11 mouse cellular contexts compared by ENCODE assay signal in genomic region chrX:102645146-102645545, GRCm38 (mm10). TPM values are rescaled to one million over a fixed set of nuclear protein-coding genes. Genes with fewer than 3 reads are reported as not detected.
DNase-seq lines count a peak whose midpoint lies in the region; ATAC-seq and TF ChIP-seq lines count a peak whose summit lies in the region.
"Had no signal": no experiment of that assay in that cellular context is flagged by ENCODE, and none has a peak within 500 bp of the region (broad histone marks: within the 10 kb centered on the region; RNA-seq: fewer than 3 reads in every experiment).

No protein-coding gene starts in this region.

- H3K27me3 ChIP-seq in lung, embryonic 14.5 days (ENCODE audit: insufficient read depth, low read length), result peaks cover 6% of the 10 kb centered on the region; the same call in 1 of the 2 replicates
- peaks cover 13% of the 10 kb centered on the region for H3K27me3 ChIP-seq in heart, embryonic 11.5 days (ENCODE audit: control insufficient read depth, insufficient read depth, low read length)
- H3K27me3 ChIP-seq in liver, embryonic 12.5 days (replicated peaks), result peaks cover 29% of the 10 kb centered on the region
- H3K27me3 ChIP-seq in stomach, embryonic 16.5 days (ENCODE audit: control insufficient read depth, insufficient read depth, low read length), result peaks cover 15% of the 10 kb centered on the region; the same call in 1 of the 2 replicates

- peak overlapping the region; percentile 60 for H3K4me2 ChIP-seq in lung, embryonic 14.5 days
- H3K4me2 ChIP-seq in heart, embryonic 11.5 days, result peak overlapping the region; percentile 67
- peak overlapping the region; percentile 71 for H3K4me2 ChIP-seq in liver, embryonic 12.5 days
- peak overlapping the region; percentile 59 for H3K4me2 ChIP-seq in stomach, embryonic 16.5 days (ENCODE audit: low read depth, low read length)

- H3K36me3 ChIP-seq in lung, embryonic 14.5 days (ENCODE audit: insufficient read depth), result no peaks in the 10 kb centered on the region
- no peaks in the 10 kb centered on the region for H3K36me3 ChIP-seq in heart, embryonic 11.5 days (ENCODE audit: control insufficient read depth, insufficient read depth, low read length)
- H3K36me3 ChIP-seq in liver, embryonic 12.5 days, result no peaks in the 10 kb centered on the region
- H3K36me3 ChIP-seq in stomach, embryonic 16.5 days (ENCODE audit: control insufficient read depth, insufficient read depth, low read length), result no peaks in the 10 kb centered on the region

- WGBS in lung, embryonic 14.5 days, result 33% methylated on average over 6 of the region's 6 CpGs
- WGBS in heart, embryonic 11.5 days (ENCODE audit: insufficient replicate concordance), result 42% methylated on average over 6 of the region's 6 CpGs
- 46% methylated on average over 6 of the region's 6 CpGs for WGBS in liver, embryonic 12.5 days (ENCODE audit: insufficient replicate concordance)
- 43% methylated on average over 6 of the region's 6 CpGs for WGBS in stomach, embryonic 16.5 days

- 0 out of 2 replicates have a peak overlapping the region, but pooled peaks have one; percentile 53 for H3K4me3 ChIP-seq in lung, embryonic 14.5 days (ENCODE audit: low read depth, low read length)
- peak overlapping the region; percentile 57 for H3K4me3 ChIP-seq in heart, embryonic 11.5 days (ENCODE audit: low read depth, low read length)
- peak overlapping the region; percentile 59; the same call in 1 of the 2 replicates for H3K4me3 ChIP-seq in liver, embryonic 12.5 days
- H3K4me3 ChIP-seq in stomach, embryonic 16.5 days (replicated peaks; ENCODE audit: low read length), result peak overlapping the region; percentile 58

- no peak for TF ChIP-seq CTCF in lung, embryonic 14.5 days (IDR thresholded peaks at IDR 0.05; ENCODE audit: low read depth)

- DNase-seq in lung, embryonic 14.5 days, result no peak
- DNase-seq in lung, postnatal 14 days, result no peak
- no peak for DNase-seq in urinary bladder, postnatal 4 days (ENCODE audit: low spot score in 2 of 2)
- DNase-seq in left cerebral cortex, postnatal 4 days, result no peak
- DNase-seq: cerebellum, postnatal 14 days; kidney, adult 2 months had no signal

- no peaks in the 10 kb centered on the region for H3K4me1 ChIP-seq in lung, embryonic 14.5 days (ENCODE audit: insufficient read depth)
- H3K4me1 ChIP-seq in heart, embryonic 11.5 days (ENCODE audit: control insufficient read depth, insufficient read depth, low read length), result no peaks in the 10 kb centered on the region
- no peaks in the 10 kb centered on the region for H3K4me1 ChIP-seq in liver, embryonic 12.5 days
- no peaks in the 10 kb centered on the region for H3K4me1 ChIP-seq in stomach, embryonic 16.5 days (ENCODE audit: control insufficient read depth, insufficient read depth, low read length)

- no peak overlapping the region for H3K9ac ChIP-seq in lung, embryonic 14.5 days
- H3K9ac ChIP-seq in heart, embryonic 11.5 days (ENCODE audit: low read depth, low read length), result no peak overlapping the region
- no peak overlapping the region for H3K9ac ChIP-seq in liver, embryonic 12.5 days
- H3K9ac ChIP-seq in stomach, embryonic 16.5 days (ENCODE audit: low read length), result no peak overlapping the region

- ATAC-seq in lung, embryonic 14.5 days (ENCODE audit: insufficient read depth), result no peak
- ATAC-seq in heart, embryonic 11.5 days (replicated peaks; ENCODE audit: insufficient number of reproducible peaks, low FRiP score, low TSS enrichment), result no peak
- ATAC-seq in liver, embryonic 12.5 days, result no peak
- ATAC-seq in stomach, embryonic 16.5 days (ENCODE audit: insufficient read depth, low FRiP score), result no peak

- intact Hi-C loops in left cerebral cortex, postnatal 4 days (cut with DNase I), result no loop called here

- H3K27ac ChIP-seq in lung, embryonic 14.5 days (ENCODE audit: low read depth), result no peak overlapping the region
- H3K27ac ChIP-seq in heart, embryonic 11.5 days (ENCODE audit: low read depth, low read length), result no peak overlapping the region
- H3K27ac ChIP-seq in liver, embryonic 12.5 days, result no peak overlapping the region
- no peak overlapping the region for H3K27ac ChIP-seq in stomach, embryonic 16.5 days (ENCODE audit: low read length)

- H3K9me3 ChIP-seq in lung, embryonic 14.5 days (ENCODE audit: low read depth, low read length), result no peaks in the 10 kb centered on the region
- H3K9me3 ChIP-seq in heart, embryonic 11.5 days (replicated peaks; ENCODE audit: control insufficient read depth, low read length), result no peaks in the 10 kb centered on the region
- H3K9me3 ChIP-seq in liver, embryonic 12.5 days (replicated peaks), result no peaks in the 10 kb centered on the region
- no peaks in the 10 kb centered on the region for H3K9me3 ChIP-seq in stomach, embryonic 16.5 days (replicated peaks; ENCODE audit: control insufficient read depth, low read length)

RNA-seq across cellular contexts. Expression of gene Phka1, which starts 1.1 kb away (rescaled TPM):
- 11.8 and 12.0 TPM in 2 replicates for polyA plus RNA-seq in lung, embryonic 14.5 days (2014; fragmentation: Nextera tagmentation; extraction: Ambion mirVana)
- polyA plus RNA-seq in heart, embryonic 11.5 days (2014; fragmentation: Nextera tagmentation; extraction: Ambion mirVana), result 9.9 and 12.1 TPM in 2 replicates
- 2.1 TPM in 2 replicates for polyA plus RNA-seq in liver, embryonic 12.5 days (2016; fragmentation: Nextera tagmentation; extraction: Ambion mirVana)
- polyA plus RNA-seq in stomach, embryonic 16.5 days (2015; fragmentation: Nextera tagmentation; extraction: Ambion mirVana), result 7.0 and 8.2 TPM in 2 replicates
- 10 to 100 TPM in 1 of 2 experiments, 1 to 10 TPM in 1; 9.3 to 10.0 TPM for total RNA-seq in left cerebral cortex, postnatal 4 days (2021)

RNA-seq across cellular contexts. Expression of gene Gm3880, which starts 41.6 kb away (rescaled TPM):
- not detected in 2 replicates for polyA plus RNA-seq in lung, embryonic 14.5 days (2014; fragmentation: Nextera tagmentation; extraction: Ambion mirVana)
- polyA plus RNA-seq in heart, embryonic 11.5 days (2014; fragmentation: Nextera tagmentation; extraction: Ambion mirVana), result not detected in 2 replicates
- not detected in 2 replicates for polyA plus RNA-seq in liver, embryonic 12.5 days (2016; fragmentation: Nextera tagmentation; extraction: Ambion mirVana)
- not detected in 2 replicates for polyA plus RNA-seq in stomach, embryonic 16.5 days (2015; fragmentation: Nextera tagmentation; extraction: Ambion mirVana)
- not detected for total RNA-seq in left cerebral cortex, postnatal 4 days (2021)
- total RNA-seq: neutrophil, adult 5-6 weeks had no signal
- polyA plus RNA-seq: kidney, adult 2 months; Patski had no signal
